Mouse (Mus musculus) layer of hippocampus, postnatal 36 days (tissue): ENCODE measurements around the gene Ssc5d. TPM values are rescaled to one million over a fixed set of nuclear protein-coding genes. Genes with fewer than 3 reads are reported as not detected.
A peak's percentile ranks its signal among the peaks of the same experiment; 100 is the strongest.

ENCODE experiments used
- DNase-seq, 2 experiments: peaks; one replicate each; pipeline ENCODE4 v3.0.0; 2022
- total RNA-seq, 2 experiments: library from RNA; stranded (reverse); gene quantifications; 2 replicates each; pipeline ENCODE4 v1.2.3; 2021

Ssc5d gene
- total RNA-seq, 2 experiments from 2014 or later: 2.9 to 3.8 TPM

DNA sequence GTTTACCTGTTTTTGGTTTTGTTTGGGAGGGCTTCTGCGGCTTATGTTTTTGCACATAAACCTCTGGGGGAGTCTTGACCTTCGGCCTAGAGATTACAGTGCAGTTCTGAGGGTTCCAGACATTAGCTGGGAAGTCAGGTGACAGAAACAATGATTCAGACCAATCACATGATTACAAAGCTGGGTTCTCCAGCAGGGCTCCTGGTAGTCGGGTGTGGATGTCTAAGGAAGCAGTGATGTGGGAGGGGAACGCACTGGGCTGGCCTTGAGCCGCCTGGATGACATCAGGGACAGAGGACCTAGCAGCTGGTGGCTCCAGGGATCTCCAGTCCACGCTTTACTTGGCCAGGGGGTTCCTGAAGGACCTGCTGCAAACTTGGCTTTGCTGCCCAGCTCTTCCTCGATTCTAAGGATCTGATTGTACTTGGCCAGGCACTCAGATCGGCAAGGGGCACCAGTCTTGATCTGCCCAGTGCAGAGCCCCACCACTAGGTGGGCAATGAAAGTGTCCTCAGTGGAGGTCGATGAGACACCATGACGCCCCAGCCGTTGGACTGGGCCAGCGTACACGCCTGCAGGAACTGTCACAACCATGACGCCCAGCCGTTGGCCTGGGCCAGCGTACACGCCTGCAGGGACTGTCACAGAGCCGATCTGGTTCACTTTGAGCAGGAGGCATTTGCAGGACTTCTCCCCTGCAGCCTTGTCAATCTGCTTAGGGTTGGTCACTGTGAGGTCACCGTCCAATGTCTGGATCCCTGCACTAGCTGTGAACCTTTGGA is 25.2 kb downstream of the Ssc5d start:
- DNase-seq: no peak

DNA sequence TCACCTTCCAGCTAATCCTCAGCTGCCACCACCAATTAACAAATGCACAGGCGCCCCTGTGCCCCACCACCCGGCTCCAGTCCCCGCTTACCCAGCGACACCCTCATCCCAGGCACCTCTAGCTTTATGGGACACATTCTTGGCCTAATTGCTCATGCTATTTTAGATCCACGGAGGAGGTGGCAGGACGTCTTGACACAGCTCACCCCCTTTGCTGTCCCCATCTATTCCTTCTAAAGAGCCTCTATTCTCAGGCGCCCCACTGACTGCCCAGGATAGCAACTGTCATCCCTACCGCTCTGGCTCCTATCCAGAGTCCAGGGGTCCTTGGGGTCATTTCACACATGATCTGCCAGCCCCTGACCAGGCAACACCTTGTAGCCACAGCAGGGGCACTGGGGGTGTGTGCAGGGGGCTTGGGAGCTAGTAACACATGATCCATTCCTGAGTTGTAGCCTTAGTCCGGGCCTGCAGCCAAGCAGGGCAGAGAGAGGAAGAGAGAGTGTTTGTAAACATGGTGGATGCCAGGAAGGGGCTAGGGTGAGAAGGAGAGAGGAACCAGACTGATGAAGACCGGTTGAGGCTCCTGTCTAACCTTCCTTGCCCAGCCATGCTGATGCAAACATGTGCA is 28.3 kb downstream of the Ssc5d start:
- no peak for DNase-seq

DNA sequence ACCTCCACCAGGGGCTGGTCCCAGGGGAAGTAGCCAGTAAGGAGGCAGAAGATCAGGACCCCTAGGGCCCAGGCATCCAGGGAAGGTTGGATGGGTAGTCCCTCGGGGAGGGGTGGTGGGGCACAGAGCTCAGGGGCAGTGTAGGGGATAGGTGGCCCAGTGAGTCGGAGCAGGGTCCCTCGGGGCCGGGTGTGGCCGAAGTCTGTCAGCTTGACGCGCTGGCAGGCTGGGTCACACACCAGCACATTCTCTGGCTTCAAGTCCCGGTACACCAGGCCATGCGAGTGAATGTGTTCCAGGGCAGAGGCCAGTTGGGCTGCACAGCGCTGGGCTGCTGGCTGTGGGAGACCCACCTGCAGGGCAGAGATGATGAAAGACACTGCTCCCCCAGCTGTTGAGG is 31.8 kb downstream of the Ssc5d start:
- no peak for DNase-seq

DNA sequence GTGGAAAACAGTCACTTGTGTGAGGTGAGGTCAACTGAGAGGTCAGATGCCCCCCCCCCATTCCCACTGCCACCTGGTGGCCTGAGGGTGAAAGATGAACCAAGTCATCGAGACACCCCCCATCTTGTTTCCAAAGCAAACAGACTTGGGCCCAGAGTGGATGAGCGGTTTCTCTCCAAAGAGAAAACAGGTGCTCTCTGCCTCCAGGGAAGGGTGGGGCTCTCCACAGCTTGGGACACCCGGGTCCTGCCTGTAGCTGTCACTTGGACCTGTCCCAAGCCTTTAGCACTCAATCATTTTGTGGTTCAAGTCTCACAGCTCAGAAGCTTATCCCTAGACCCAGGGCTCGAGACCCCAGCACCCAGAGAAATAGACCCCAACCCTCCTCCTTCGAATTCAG is 37.9 kb downstream of the Ssc5d start:
- no peak for DNase-seq

DNA sequence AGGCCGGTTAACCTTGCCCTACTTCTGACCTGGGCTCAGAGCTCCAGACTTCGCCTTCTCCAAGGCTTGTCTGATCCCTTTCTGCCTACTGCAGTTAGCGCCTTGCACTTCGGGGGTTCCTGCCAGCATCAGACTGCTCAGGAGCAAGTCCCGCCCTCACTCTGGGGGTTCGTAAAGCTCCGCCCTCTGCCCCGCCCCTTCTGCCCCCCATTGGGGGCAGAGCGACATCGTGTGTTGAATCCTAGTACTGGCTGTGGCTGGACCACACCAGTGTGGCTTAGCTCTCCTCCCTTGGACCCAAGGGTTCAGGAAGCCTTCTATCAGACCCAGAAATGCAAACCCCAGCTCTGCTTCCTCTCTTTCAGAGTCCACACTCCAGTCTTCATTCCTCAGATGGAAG is 38.7 kb downstream of the Ssc5d start, which contains the start of gene Sbk2:
Sbk2 (minus strand) TSS at position 135 of the 400 bp plus-strand sequence.
- peak; percentile 68 to 70 for DNase-seq

DNA sequence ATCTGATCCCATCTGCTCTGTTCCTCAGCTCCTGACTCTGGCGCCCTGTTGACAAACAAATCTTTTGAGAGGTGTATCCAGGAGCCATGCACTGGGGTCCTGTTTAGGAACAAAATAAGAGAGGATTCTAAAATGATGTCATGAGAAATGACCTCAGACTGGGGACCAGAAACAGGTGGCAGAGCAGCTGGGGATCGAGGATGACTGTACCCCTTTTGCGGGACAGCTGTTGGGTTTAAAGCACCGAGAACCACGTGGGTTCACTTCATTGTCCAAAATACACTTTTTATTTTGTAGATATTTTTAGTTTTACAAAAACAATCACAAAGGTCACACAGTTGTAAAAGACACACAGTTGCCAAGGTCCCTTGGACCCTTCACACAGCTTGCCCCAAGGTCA is 39.4 kb downstream of the Ssc5d start:
- DNase-seq: no peak

DNA sequence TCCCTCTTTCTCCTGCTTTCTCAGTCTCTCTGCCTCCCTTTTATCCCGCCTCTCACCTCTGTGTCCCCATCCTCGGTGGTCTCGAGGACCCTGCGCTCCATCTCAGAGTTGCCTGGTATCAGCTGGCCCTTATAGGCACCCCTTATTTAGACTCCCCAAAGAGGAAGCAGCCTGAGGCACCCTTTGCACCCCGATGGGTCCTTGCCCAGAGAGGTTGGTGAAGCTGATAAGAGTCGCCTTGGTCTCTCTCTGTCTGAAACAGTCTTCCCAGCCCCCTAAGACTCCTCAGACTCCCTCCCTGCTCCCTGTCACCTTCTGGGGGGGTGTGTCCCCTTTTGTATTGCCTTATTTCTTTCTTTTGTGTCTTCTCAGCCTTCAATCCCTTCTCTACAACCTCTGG is 45.5 kb downstream of the Ssc5d start, which contains the start of gene Sbk3:
Sbk3 (minus strand) TSS at position 101 of the 400 bp plus-strand sequence.
- no peak for DNase-seq

DNA sequence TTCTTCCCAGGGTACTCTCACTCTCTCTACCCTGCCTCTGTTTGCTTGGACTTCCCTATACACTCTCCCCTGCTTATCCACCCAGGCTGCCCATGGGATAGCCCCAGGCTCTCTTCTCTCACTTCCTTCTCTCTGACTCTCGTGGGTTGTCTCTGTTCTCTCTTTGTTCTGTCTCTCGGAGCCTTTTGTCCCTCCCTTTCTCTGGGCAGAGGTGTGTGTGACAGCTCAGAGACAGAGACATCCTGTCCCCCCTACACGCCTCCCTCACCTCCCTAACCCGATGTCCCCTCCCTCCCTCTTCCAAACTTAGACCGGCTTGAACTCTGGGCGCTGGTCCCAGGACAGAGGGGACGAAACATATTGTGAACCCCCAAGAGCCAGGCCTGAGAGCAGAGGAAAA is 46.1 kb downstream of the Ssc5d start:
- no peak for DNase-seq

DNA sequence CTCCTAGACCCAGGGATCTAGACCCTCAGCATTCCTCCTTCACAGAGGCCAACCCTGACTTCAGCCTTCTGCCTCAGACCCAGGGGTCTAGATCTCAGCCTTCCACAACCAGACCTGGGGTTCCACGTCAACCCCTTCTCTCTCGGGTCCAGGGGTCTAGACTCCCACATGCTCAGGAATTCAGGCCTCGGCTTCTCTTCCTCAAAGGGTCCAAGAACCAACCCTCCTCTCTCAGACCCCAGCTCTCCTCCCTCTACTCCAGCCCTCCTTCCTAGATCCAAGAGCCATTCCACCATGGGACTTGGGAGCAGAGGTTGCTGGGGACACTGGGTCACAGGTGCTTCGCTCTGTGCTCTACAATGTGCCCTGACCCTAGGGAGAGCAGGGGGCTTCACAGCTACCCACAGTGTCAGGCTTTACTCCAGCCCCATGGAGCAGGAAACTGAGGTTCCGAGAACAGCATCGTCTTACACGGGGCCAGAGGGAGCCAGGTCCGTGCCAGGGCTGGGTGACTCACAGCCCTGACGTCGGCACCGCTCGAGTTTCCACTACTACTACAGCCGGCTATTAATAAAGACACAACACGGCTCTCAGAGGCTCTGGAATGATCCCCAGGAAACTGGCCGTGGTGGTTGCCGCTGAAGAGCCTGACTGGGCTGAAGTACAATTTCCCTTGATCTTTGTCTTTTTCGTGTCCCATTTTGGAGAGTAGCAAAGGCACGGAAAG is 46.9 kb downstream of the Ssc5d start:
- DNase-seq: no peak

DNA sequence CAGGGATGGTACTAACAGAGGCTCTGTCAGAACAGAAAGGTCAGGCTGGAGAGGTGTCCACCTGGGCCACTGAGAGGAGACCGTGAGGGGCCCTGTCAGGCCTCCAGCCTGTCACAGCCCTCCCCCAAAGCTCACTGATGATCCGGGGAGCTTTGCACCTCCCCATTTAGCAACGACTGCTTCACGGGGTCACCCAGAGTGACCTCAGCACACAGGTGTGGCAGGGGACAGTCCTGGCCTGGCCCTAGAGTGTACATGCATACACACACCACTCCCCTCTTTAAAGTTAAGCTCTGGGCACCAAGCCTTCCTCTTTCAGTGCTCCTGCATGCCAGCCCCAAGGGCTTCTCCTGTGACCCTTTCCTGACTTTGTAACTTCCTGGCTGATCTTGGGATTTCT is 49.9 kb downstream of the Ssc5d start:
- DNase-seq: no peak

DNA sequence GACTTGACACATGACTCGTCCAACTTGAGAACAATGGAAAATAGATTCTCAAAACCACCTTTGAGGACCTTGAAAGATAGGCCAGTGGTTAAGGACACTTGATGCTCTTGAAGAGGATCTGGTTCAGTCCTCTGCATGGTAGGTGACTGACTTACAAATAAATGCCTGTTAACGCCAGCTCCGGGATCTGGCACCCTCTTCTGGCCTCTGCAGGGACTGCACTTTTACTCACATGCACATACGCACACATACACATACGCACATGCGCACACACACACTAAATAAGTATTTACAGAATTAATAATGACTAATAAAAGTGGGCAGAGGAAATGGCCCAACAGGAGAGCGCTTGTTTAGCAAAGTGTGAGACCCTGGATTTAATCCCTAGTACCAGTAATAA is 51.2 kb downstream of the Ssc5d start:
- DNase-seq: no peak

DNA sequence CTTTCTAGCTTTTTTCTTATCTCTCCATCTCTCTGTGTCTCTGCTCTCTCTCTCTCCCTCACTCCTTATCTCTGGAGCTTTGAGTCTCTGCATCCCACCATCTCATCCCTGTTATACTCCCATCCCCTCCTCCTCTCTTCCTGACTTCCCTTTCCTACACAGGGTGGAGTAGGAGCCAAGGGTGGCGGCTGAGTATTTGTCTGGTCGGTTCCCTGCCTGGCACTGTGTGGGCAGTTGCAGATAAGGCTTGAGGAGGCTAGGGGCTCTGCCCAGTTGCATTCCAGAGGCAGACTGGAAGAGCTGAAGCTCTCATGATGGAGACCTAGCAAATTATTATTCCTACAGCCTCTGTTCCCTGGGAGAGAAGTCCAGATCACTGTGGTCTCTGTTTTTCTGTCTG is 62.7 kb downstream of the Ssc5d start:
- no peak for DNase-seq

DNA sequence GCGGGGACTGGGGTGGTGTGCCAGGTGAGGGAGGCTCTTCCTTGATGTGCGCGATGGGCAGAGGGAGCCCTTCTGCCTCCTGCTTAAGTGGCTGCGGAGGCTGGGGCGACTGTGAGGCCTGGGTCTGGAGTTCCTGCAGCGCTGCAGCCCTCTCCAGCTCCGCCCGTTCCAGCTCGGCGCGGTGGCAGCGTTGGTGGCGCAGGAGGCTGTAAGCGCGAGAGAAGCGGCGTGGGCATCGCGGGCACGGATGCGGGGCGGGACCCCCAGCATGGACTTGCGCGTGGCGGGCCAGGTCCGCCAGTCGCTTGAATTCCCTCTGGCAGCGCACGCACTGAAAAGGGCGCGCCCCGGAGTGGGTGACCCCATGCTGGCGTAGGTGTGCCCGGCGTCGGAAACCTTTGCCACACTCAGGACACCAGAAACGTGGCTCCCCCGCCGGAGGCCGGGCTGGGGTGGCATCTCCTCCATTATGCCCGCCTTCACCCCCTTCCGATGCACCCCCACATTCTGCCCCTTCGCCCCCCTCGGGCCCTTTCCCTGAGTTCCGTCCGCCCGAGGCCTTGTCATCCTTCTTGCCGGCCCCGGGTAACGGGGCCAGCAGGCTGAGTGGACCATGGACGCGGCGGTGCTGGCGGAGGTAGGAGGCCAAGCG is 67.9 kb downstream of the Ssc5d start:
- no peak for DNase-seq

DNA sequence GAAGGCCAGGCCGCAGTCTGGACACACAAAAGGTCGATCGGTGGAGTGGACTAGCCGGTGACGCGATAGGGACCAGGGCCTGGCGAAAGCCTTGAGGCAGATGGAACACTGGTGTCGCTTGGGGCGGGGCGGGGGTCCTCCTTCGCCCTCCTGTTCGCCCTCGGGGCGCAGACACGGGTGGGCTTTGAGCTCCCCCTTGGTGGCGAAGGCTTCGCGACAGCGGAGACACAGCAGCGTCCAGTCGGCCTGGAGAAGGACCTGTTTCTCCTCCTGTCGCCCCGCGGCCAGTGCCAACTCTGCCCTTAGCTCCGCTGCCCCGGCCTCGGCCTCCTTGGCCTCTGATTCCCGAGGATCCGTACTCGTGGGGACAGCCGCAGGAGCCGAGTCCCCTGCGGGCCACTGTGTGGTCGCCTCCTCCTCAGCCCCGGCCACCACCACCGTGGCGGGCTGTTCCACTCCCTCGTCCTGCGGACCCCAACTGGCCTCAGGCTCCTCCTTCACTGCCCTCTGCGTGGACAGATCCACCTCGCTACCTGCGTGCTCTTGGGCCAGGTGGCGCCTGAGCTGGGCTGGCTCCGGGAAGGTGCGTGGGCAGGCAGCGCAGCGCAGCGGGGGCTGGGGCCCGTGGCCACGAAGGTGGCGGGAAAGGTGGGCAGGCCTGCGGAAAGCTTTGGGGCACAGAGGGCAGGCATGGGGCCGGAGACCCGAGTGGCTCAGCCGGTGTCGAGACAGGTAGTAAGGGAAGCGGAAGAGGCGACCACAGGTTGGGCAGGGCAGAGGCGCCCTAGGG is 68.6 kb downstream of the Ssc5d start:
- no peak for DNase-seq

Other genes with a start within 250 kb of the Ssc5d start
- gene Hspbp1, start 240.7 kb upstream of the Ssc5d start, total RNA-seq: 10 to 100 TPM; 85.2 to 87.6 TPM
- gene Brsk1, start 235.2 kb upstream of the Ssc5d start, total RNA-seq: 100 to 1,000 TPM; 325 to 344 TPM
- gene Tmem150b, start 200.5 kb upstream of the Ssc5d start, total RNA-seq: under 1 TPM; 0.18 to 0.20 TPM
- gene Kmt5c, start 185.7 kb upstream of the Ssc5d start, total RNA-seq: 10 to 100 TPM; 35.3 to 38.7 TPM
- gene Cox6b2, start 172.7 kb upstream of the Ssc5d start, total RNA-seq: 1 to 10 TPM; 3.3 to 6.2 TPM
- gene Fam71e2, start 154.5 kb upstream of the Ssc5d start, total RNA-seq: not detected
- gene Il11, start 142.9 kb upstream of the Ssc5d start, total RNA-seq: under 1 TPM in 1 of 2 experiments, not detected in 1; 0.47 TPM
- gene Tmem190, start 142.8 kb upstream of the Ssc5d start, total RNA-seq: not detected
- 1 to 10 TPM; 1.4 to 2.0 TPM for gene Tmem238, start 136.1 kb upstream of the Ssc5d start, total RNA-seq
- gene Rpl28, start 132.9 kb upstream of the Ssc5d start, total RNA-seq: 100 to 1,000 TPM; 454 to 487 TPM
- gene Ube2s, start 113.2 kb upstream of the Ssc5d start, total RNA-seq: 100 to 1,000 TPM; 103 to 109 TPM
- 100 to 1,000 TPM; 176 to 202 TPM for gene Shisa7, start 81.1 kb upstream of the Ssc5d start, total RNA-seq
- gene Isoc2b, start 55.5 kb upstream of the Ssc5d start, total RNA-seq: 1 to 10 TPM; 4.0 to 7.8 TPM
- gene Isoc2a, start 48.6 kb upstream of the Ssc5d start, total RNA-seq: 10 to 100 TPM; 11.4 to 13.6 TPM
- under 1 TPM; 0.51 to 0.62 TPM for gene Gm36210, start 19.3 kb upstream of the Ssc5d start, total RNA-seq
- gene Zfp628, start 10.6 kb upstream of the Ssc5d start, total RNA-seq: 10 to 100 TPM; 12.7 to 13.2 TPM
- gene Nat14, start 3.8 kb upstream of the Ssc5d start, total RNA-seq: 100 to 1,000 TPM; 119 to 120 TPM
- gene Sbk2, start 38.6 kb downstream of the Ssc5d start, total RNA-seq: under 1 TPM; 0.27 to 0.30 TPM
- gene Sbk3, start 45.4 kb downstream of the Ssc5d start, total RNA-seq: 1 to 10 TPM in 1 of 2 experiments, under 1 TPM in 1; 0.70 to 1.4 TPM
- 10 to 100 TPM; 31.6 to 35.9 TPM for gene Zfp579, start 70.4 kb downstream of the Ssc5d start, total RNA-seq
- gene Zfp524, start 88.6 kb downstream of the Ssc5d start, total RNA-seq: 1 to 10 TPM; 6.5 to 8.1 TPM
- gene Fiz1, start 88.9 kb downstream of the Ssc5d start, total RNA-seq: 10 to 100 TPM; 19.6 to 25.1 TPM
- not detected for gene Gm44973, start 89.7 kb downstream of the Ssc5d start, total RNA-seq
- 10 to 100 TPM; 33.5 to 39.7 TPM for gene Zfp865, start 94.6 kb downstream of the Ssc5d start, total RNA-seq
- gene Ccdc106, start 94.8 kb downstream of the Ssc5d start, total RNA-seq: 10 to 100 TPM; 56.9 to 61.9 TPM
- not detected for gene 4632433K11Rik, start 108.3 kb downstream of the Ssc5d start, total RNA-seq
- gene Zfp784, start 112.7 kb downstream of the Ssc5d start, total RNA-seq: 1 to 10 TPM; 5.1 to 5.4 TPM
- 10 to 100 TPM; 34.5 to 35.2 TPM for gene Zfp580, start 125.8 kb downstream of the Ssc5d start, total RNA-seq
- gene U2af2, start 136.4 kb downstream of the Ssc5d start, total RNA-seq: 100 to 1,000 TPM; 183 to 184 TPM
- gene Epn1, start 154.4 kb downstream of the Ssc5d start, total RNA-seq: 100 to 1,000 TPM; 523 to 530 TPM
- not detected for gene Rfpl4, start 191.2 kb downstream of the Ssc5d start, total RNA-seq
- not detected for gene Rasl2-9, start 200.2 kb downstream of the Ssc5d start, total RNA-seq
- not detected for gene Vmn1r55, start 223.9 kb downstream of the Ssc5d start, total RNA-seq